Mouse (Mus musculus) MEL (cell line): ENCODE measurements around the gene Def8. TPM values are rescaled to one million over a fixed set of nuclear protein-coding genes. Genes with fewer than 3 reads are reported as not detected.
A peak's percentile ranks its signal among the peaks of the same experiment; 100 is the strongest.

ENCODE experiments used
- DNase-seq: peaks from one replicate; pipeline ENCODE4 v3.0.0; 2011; ENCODE audit warnings: low read depth, low spot score
- H3K27ac ChIP-seq: 2 replicates; pipeline ENCODE4 v1.5.1; 2012; ENCODE audit warnings: low read depth, mild to moderate bottlenecking, control low read depth, low read length, moderate library complexity; ENCODE audit not compliant: control insufficient read depth
- H3K27me3 ChIP-seq, 2 experiments: fragments of 150-350 bp in 1 of 2; sonication (generic) in 1 of 2; 2 replicates each; pipeline ENCODE4 v1.6.1; 2012; ENCODE audit warnings: low read length in 2 of 2, mild to moderate bottlenecking in 2 of 2, improper control_type of control experiment in 1 of 2, moderate library complexity in 1 of 2; ENCODE audit not compliant: insufficient read depth in 2 of 2, control insufficient read depth in 1 of 2
- H3K36me3 ChIP-seq, 2 experiments: 2 replicates each; pipeline ENCODE4 v1.6.1; 2012 to 2014; ENCODE audit warnings: low read length in 2 of 2, improper control_type of control experiment in 1 of 2, inconsistent platforms in 1 of 2, mild to moderate bottlenecking in 1 of 2; ENCODE audit not compliant: insufficient read depth in 2 of 2, control insufficient read depth in 1 of 2
- H3K4me1 ChIP-seq, 2 experiments: fragments of 150-350 bp in 1 of 2; sonication (generic) in 1 of 2; 2 replicates each; pipeline ENCODE4 v1.6.1; 2012; ENCODE audit warnings: low read length in 2 of 2, improper control_type of control experiment in 1 of 2, mild to moderate bottlenecking in 1 of 2; ENCODE audit not compliant: insufficient read depth in 2 of 2, control insufficient read depth in 1 of 2
- H3K4me3 ChIP-seq, 2 experiments: fragments of 150-350 bp in 1 of 2; sonication (generic) in 1 of 2; 2 replicates each; pipeline ENCODE4 v1.5.1; 2012; ENCODE audit warnings: low read depth in 2 of 2, low read length in 2 of 2, mild to moderate bottlenecking in 2 of 2, moderate library complexity in 2 of 2, control low read depth in 1 of 2, improper control_type of control experiment in 1 of 2; ENCODE audit not compliant: control insufficient read depth in 1 of 2, insufficient read depth in 1 of 2
- H3K79me2 ChIP-seq: 2 replicates; pipeline ENCODE4 v1.6.1; 2012; ENCODE audit warnings: mild to moderate bottlenecking, low read length, moderate library complexity; ENCODE audit not compliant: control insufficient read depth, poor library complexity, insufficient read depth
- H3K9ac ChIP-seq: 2 replicates; pipeline ENCODE4 v1.6.1; 2012; ENCODE audit warnings: low read depth, mild to moderate bottlenecking, control low read depth, low read length, moderate library complexity; ENCODE audit not compliant: control insufficient read depth, poor library complexity, severe bottlenecking
- H3K9me3 ChIP-seq: fragments of 150-350 bp; sonication (generic); replicated peaks from 2 replicates; pipeline ENCODE4 v1.6.1; 2012; ENCODE audit warnings: mild to moderate bottlenecking, low read length, improper control_type of control experiment, moderate library complexity; ENCODE audit not compliant: insufficient read depth
- BHLHE40 ChIP-seq: IDR thresholded peaks from 2 replicates; pipeline ENCODE4 v1.6.1; 2012; ENCODE audit warnings: low read depth, mild to moderate bottlenecking, inconsistent platforms, low read length, improper control_type of control experiment, borderline replicate concordance
- CHD1 ChIP-seq: IDR thresholded peaks from 2 replicates; pipeline ENCODE4 v1.6.1; 2012; ENCODE audit warnings: low read depth, mild to moderate bottlenecking, inconsistent platforms, low read length, improper control_type of control experiment
- CHD2 ChIP-seq: IDR thresholded peaks from 2 replicates; pipeline ENCODE4 v1.6.1; 2011; ENCODE audit warnings: low read length, improper control_type of control experiment
- CTCF ChIP-seq, 3 experiments: IDR thresholded peaks in 2 of 3; conservative IDR thresholded peaks in 1 of 3; 2 replicates each; pipeline ENCODE4 v1.5.1; 2011 to 2012; ENCODE audit warnings: low read length in 3 of 3, low read depth in 2 of 3, mild to moderate bottlenecking in 2 of 3, improper control_type of control experiment in 1 of 3, inconsistent platforms in 1 of 3, mixed read lengths in 1 of 3, moderate library complexity in 1 of 3; ENCODE audit not compliant: control insufficient read depth in 1 of 3, insufficient read depth in 1 of 3, poor library complexity in 1 of 3, severe bottlenecking in 1 of 3
- EP300 ChIP-seq, 2 experiments: IDR thresholded peaks; 2 replicates each; pipeline ENCODE4 v1.6.1; 2011; ENCODE audit warnings: improper control_type of control experiment in 2 of 2, low read length in 2 of 2, low read depth in 1 of 2, mild to moderate bottlenecking in 1 of 2
- ETS1 ChIP-seq: IDR thresholded peaks from 2 replicates; pipeline ENCODE4 v1.6.1; 2012; ENCODE audit warnings: low read depth, mild to moderate bottlenecking, inconsistent platforms, low read length, improper control_type of control experiment, moderate library complexity
- GATA1 ChIP-seq: IDR thresholded peaks from 2 replicates; pipeline ENCODE4 v1.6.1; 2011; ENCODE audit warnings: low read depth, low read length, improper control_type of control experiment
- JUND ChIP-seq: IDR thresholded peaks from 2 replicates; pipeline ENCODE4 v1.6.1; 2011; ENCODE audit warnings: low read depth, mild to moderate bottlenecking, improper control_type of control experiment, low read length
- MAFK ChIP-seq: IDR thresholded peaks from 2 replicates; pipeline ENCODE4 v1.6.1; 2011; ENCODE audit warnings: low read depth, mild to moderate bottlenecking, low read length, improper control_type of control experiment, borderline replicate concordance
- MAX ChIP-seq: IDR thresholded peaks from 2 replicates; pipeline ENCODE4 v1.6.1; 2011; ENCODE audit warnings: low read length, improper control_type of control experiment
- MEF2A ChIP-seq: IDR thresholded peaks from 2 replicates; pipeline ENCODE4 v1.6.1; 2014; ENCODE audit warnings: low read depth, mild to moderate bottlenecking, inconsistent platforms, low read length, improper control_type of control experiment; ENCODE audit not compliant: poor library complexity, insufficient replicate concordance, severe bottlenecking; ENCODE audit errors: extremely low read depth
- MYB ChIP-seq: IDR thresholded peaks from 2 replicates; pipeline ENCODE4 v1.6.1; 2011; ENCODE audit warnings: mild to moderate bottlenecking, low read depth, low read length, improper control_type of control experiment
- MYC ChIP-seq: IDR thresholded peaks from 2 replicates; pipeline ENCODE4 v1.6.1; 2011; ENCODE audit warnings: low read depth, mild to moderate bottlenecking, low read length, improper control_type of control experiment, moderate library complexity
- NELFE ChIP-seq: IDR thresholded peaks from 2 replicates; pipeline ENCODE4 v1.6.1; 2011; ENCODE audit warnings: low read depth, low read length, improper control_type of control experiment
- NRF1 ChIP-seq: IDR thresholded peaks from 2 replicates; pipeline ENCODE4 v1.6.1; 2014; ENCODE audit warnings: low read depth, mild to moderate bottlenecking, inconsistent platforms, low read length, improper control_type of control experiment, moderate library complexity; ENCODE audit not compliant: poor library complexity, insufficient read depth, severe bottlenecking
- POLR2AphosphoS2 ChIP-seq: IDR thresholded peaks from 2 replicates; pipeline ENCODE4 v1.6.1; 2011; ENCODE audit warnings: low read length, improper control_type of control experiment
- POLR2AphosphoS5 ChIP-seq: IDR thresholded peaks from 2 replicates; pipeline ENCODE4 v1.6.1; 2012; ENCODE audit warnings: low read depth, borderline replicate concordance, mild to moderate bottlenecking, inconsistent platforms, low read length, moderate library complexity, mixed read lengths
- RAD21 ChIP-seq: IDR thresholded peaks from 2 replicates; pipeline ENCODE4 v1.6.1; 2011; ENCODE audit warnings: mild to moderate bottlenecking, low read depth, low read length, improper control_type of control experiment
- RCOR1 ChIP-seq: IDR thresholded peaks from 2 replicates; pipeline ENCODE4 v1.6.1; 2012; ENCODE audit warnings: low read depth, mild to moderate bottlenecking, inconsistent platforms, low read length, improper control_type of control experiment
- SIN3A ChIP-seq: IDR thresholded peaks from 2 replicates; pipeline ENCODE4 v1.6.1; 2012; ENCODE audit warnings: low read length, improper control_type of control experiment, inconsistent platforms
- SMC3 ChIP-seq: IDR thresholded peaks from 2 replicates; pipeline ENCODE4 v1.6.1; 2011; ENCODE audit warnings: low read depth, low read length, improper control_type of control experiment
- TAL1 ChIP-seq: IDR thresholded peaks from 2 replicates; pipeline ENCODE4 v1.6.1; 2012; ENCODE audit warnings: mild to moderate bottlenecking, inconsistent platforms, low read length, moderate library complexity, mixed read lengths
- TBP ChIP-seq: IDR thresholded peaks from 2 replicates; pipeline ENCODE4 v1.8.0; 2011; ENCODE audit warnings: low read depth, low read length, improper control_type of control experiment
- TCF12 ChIP-seq: IDR thresholded peaks from 2 replicates; pipeline ENCODE4 v1.6.1; 2014; ENCODE audit warnings: low read depth, mild to moderate bottlenecking, inconsistent platforms, low read length, improper control_type of control experiment, moderate library complexity
- UBTF ChIP-seq: IDR thresholded peaks from 2 replicates; pipeline ENCODE4 v1.6.1; 2012; ENCODE audit warnings: low read depth, mild to moderate bottlenecking, inconsistent platforms, low read length, improper control_type of control experiment, moderate library complexity, borderline replicate concordance; ENCODE audit not compliant: insufficient read depth
- USF1 ChIP-seq: IDR thresholded peaks from 2 replicates; pipeline ENCODE4 v1.6.1; 2014; ENCODE audit warnings: low read depth, mild to moderate bottlenecking, inconsistent platforms, low read length, improper control_type of control experiment, moderate library complexity
- USF2 ChIP-seq, 2 experiments: IDR thresholded peaks; 2 replicates each; pipeline ENCODE4 v1.6.1; 2011 to 2012; ENCODE audit warnings: improper control_type of control experiment in 2 of 2, low read length in 2 of 2, borderline replicate concordance in 1 of 2, inconsistent platforms in 1 of 2, low read depth in 1 of 2, mild to moderate bottlenecking in 1 of 2; ENCODE audit not compliant: insufficient read depth in 1 of 2
- ZKSCAN1 ChIP-seq: IDR thresholded peaks from 2 replicates; pipeline ENCODE4 v1.6.1; 2012; ENCODE audit warnings: low read depth, mild to moderate bottlenecking, inconsistent platforms, low read length, improper control_type of control experiment, moderate library complexity
- ZMIZ1 ChIP-seq: IDR thresholded peaks from 2 replicates; pipeline ENCODE4 v1.6.1; 2012; ENCODE audit warnings: low read depth, mild to moderate bottlenecking, inconsistent platforms, low read length, improper control_type of control experiment, moderate library complexity
- ZNF384 ChIP-seq: IDR thresholded peaks from 2 replicates; pipeline ENCODE4 v1.6.1; 2012; ENCODE audit warnings: low read depth, mild to moderate bottlenecking, inconsistent platforms, low read length, improper control_type of control experiment
- polyA plus RNA-seq, 2 experiments: library from polyadenylated mRNA; stranded (reverse) in 1 of 2; unstranded in 1 of 2; fragments of >175 nt in 1 of 2; fragments of >200 nt in 1 of 2; gene quantifications; 2 replicates each; pipeline versions ENCODE4 v1.2.1 to v1.2.4; 2012; ENCODE audit warnings: low replicate concordance in 2 of 2, low read depth in 1 of 2; ENCODE audit not compliant: insufficient read length in 2 of 2, insufficient read depth in 1 of 2, missing spikeins in 1 of 2
- total RNA-seq: library from RNA; depleted of rRNA; stranded (reverse); fragments of 300-350 nt; gene quantifications from 2 replicates; pipeline ENCODE4 v1.2.3, GENCODE M21; 2012

The Def8 gene
- total and polyA plus RNA-seq, 3 experiments: 26.0 to 34.0 TPM; not detected in 1

- no peak for DNase-seq
- Histone ChIP-seq H3K9ac (no peak overlapping the region), H3K27ac (no peak overlapping the region), H3K36me3 (peaks cover 0 to 31% of the 10 kb centered on the region in 2 experiments; a peak in 2 of 4 replicates), H3K4me1 (peaks cover 18 to 40% of the 10 kb centered on the region in 2 experiments), H3K27me3 (no peaks in the 10 kb centered on the region), H3K79me2 (peaks cover 4% of the 10 kb centered on the region; the same call in 1 of the 2 replicates), H3K9me3 (no peaks in the 10 kb centered on the region), H3K4me3 (no peak overlapping the region)
- TF ChIP-seq MAX: no peak
- no peak for TF ChIP-seq BHLHE40
- no peak for TF ChIP-seq ZNF384
- TF ChIP-seq POLR2AphosphoS2: no peak
- TF ChIP-seq USF1: no peak
- TF ChIP-seq TCF12: no peak
- TF ChIP-seq USF2 (IDR thresholded peaks at IDR 0.05; ENCODE audit: borderline replicate concordance in 1 of 2, insufficient read depth in 1 of 2, low read depth in 1 of 2, low read length in 2 of 2): no peak
- TF ChIP-seq CHD2: no peak
- no peak for TF ChIP-seq ZKSCAN1
- TF ChIP-seq RAD21: no peak
- no peak for TF ChIP-seq RCOR1
- TF ChIP-seq ETS1: no peak
- TF ChIP-seq SMC3: no peak
- no peak for TF ChIP-seq CHD1
- no peak for TF ChIP-seq ZMIZ1
- no peak for TF ChIP-seq POLR2AphosphoS5
Measured at GRCm38 (mm10) chr8:123446799-123447198, 23.5 kb downstream of the Def8 start.

GRCm38 (mm10) chr8:123450783-123451182 lies 27.5 kb downstream of the Def8 start:
- H3K4me3 ChIP-seq: peak overlapping the region; percentile 6 to 17; a peak in 2 of 4 replicates
- H3K27me3 ChIP-seq: no peaks in the 10 kb centered on the region
- H3K9ac ChIP-seq: peak overlapping the region; percentile 34
- H3K4me1 ChIP-seq: peaks cover 13 to 36% of the 10 kb centered on the region in 2 experiments
- no peaks in the 10 kb centered on the region for H3K79me2 ChIP-seq
- H3K27ac ChIP-seq: peak overlapping the region; percentile 94
- no peaks in the 10 kb centered on the region for H3K9me3 ChIP-seq
- peak; percentile 94 for DNase-seq
- peaks cover 0 to 36% of the 10 kb centered on the region in 2 experiments; a peak in 3 of 4 replicates for H3K36me3 ChIP-seq
- TF ChIP-seq ZNF384: peak; percentile 68
- TF ChIP-seq TBP: peak; percentile 82; the same call in 1 of the 2 replicates
- peak; percentile 85 for TF ChIP-seq MYB
- TF ChIP-seq BHLHE40: peak; percentile 84; the same call in 1 of the 2 replicates
- peak; percentile 94 for TF ChIP-seq ETS1
- TF ChIP-seq CTCF (IDR thresholded peaks at IDR 0.05 in 2 of 3, conservative IDR thresholded peaks at IDR 0.05 in 1 of 3; ENCODE audit: control insufficient read depth in 1 of 3, insufficient read depth in 1 of 3, low read depth in 2 of 3, low read length in 3 of 3, poor library complexity in 1 of 3, severe bottlenecking in 1 of 3): no peak
- TF ChIP-seq ZMIZ1: no peak
- TF ChIP-seq MAX: peak; percentile 57; the same call in 1 of the 2 replicates
- no peak for TF ChIP-seq CHD2
- TF ChIP-seq MYC: peak; percentile 59; the same call in 1 of the 2 replicates
- TF ChIP-seq TAL1: peak; percentile 96
- TF ChIP-seq EP300 (IDR thresholded peaks at IDR 0.05; ENCODE audit: low read depth in 1 of 2, low read length in 2 of 2): peak; percentile 97 to 98
- no peak; the same call in 1 of the 2 replicates for TF ChIP-seq UBTF
- no peak for TF ChIP-seq JUND
- TF ChIP-seq GATA1: peak; percentile 95
- no peak for TF ChIP-seq MEF2A
- TF ChIP-seq NELFE: no peak
- TF ChIP-seq POLR2AphosphoS5: no peak
- no peak for TF ChIP-seq CHD1
- peak; percentile 79 for TF ChIP-seq SIN3A
- TF ChIP-seq NRF1: no peak
- TF ChIP-seq MAFK: peak; percentile 56; the same call in 1 of the 2 replicates
- no peak for TF ChIP-seq SMC3
